Mouse (Mus musculus) brain, embryonic 14.5 days (tissue): ENCODE measurements around the gene 1700011L22Rik. TPM values are rescaled to one million over a fixed set of nuclear protein-coding genes. Genes with fewer than 3 reads are reported as not detected.
A peak's percentile ranks its signal among the peaks of the same experiment; 100 is the strongest.

ENCODE experiments used
- DNase-seq: peaks from one replicate; pipeline ENCODE4 v3.0.0-alpha.2; 2011; ENCODE audit warnings: low read depth
- CTCF ChIP-seq: fragments of 200-500 bp; IDR thresholded peaks from 2 replicates; pipeline ENCODE4 v1.5.1; 2012; ENCODE audit warnings: inconsistent platforms, mild to moderate bottlenecking, moderate library complexity, borderline replicate concordance; ENCODE audit not compliant: insufficient read depth, insufficient read length; ENCODE audit errors: extremely low read depth
- POLR2A ChIP-seq: fragments of 200-500 bp; IDR thresholded peaks from 2 replicates; pipeline ENCODE4 v1.6.1; 2012; ENCODE audit warnings: mild to moderate bottlenecking, inconsistent platforms, borderline replicate concordance; ENCODE audit not compliant: poor library complexity, insufficient read depth, insufficient read length, severe bottlenecking; ENCODE audit errors: extremely low read depth
- polyA plus RNA-seq: library from polyadenylated mRNA; depleted of rRNA; stranded (reverse); fragments of >200 nt; gene quantifications from 2 replicates; pipeline ENCODE4 v1.2.3, GENCODE M21; 2012

The 1700011L22Rik gene
- polyA plus RNA-seq, 1 experiment = not detected

DNA sequence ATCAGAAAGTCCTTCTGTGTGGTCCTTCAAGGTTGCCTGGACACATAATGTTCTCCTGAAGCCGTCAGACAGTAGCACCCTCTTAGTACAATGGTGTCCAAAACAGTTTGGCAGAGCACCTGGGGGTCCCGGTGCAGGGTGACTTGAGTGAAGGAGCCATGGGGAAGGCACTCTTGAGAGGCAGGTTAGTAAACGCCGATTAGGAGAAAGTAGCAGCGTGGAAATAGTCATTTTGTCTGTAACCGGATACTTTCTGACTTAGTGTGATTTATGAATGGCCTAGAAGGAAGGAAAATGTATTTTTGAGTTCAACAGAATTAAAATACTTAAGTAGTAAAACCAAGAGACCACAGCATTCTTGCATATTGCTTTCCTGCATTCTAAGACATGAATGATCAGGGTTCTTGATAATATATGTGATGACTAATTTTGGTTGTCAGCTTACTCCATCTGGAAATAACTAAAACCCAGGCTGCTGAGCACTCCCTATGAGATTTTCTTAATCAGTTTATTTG lies 33.1 kb upstream of the 1700011L22Rik start:
- no peak for DNase-seq
- TF ChIP-seq CTCF (no peak), POLR2A (no peak)

DNA sequence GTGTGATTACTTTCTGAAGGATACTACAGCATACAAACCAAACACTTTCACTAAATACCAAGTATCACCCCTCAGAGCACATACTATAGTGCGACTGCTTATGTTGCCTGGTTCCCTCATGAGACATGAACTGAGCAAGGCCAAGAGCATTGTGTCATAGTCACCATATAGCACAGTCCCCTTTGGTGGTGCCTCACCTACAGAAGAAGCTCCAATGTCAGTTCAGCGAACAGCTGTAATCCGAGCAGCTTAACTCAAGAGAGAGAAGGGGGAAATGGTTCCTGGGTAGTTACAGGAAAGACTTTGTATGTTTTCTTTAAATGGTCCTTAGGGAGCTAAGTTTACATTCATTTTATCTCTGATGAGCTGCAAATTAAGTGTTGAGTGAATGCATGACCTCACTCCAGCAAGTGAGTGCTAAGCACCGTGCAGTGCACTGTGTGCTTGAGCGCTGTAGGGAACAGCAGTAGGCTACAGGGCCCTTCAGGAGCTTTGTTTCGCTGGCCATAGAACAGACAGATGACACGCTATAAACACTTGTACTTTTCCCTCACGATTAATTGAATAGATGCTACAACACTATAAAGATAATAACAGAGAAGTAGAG lies 29.0 kb upstream of the 1700011L22Rik start:
- no peak for DNase-seq
- TF ChIP-seq CTCF (no peak), POLR2A (no peak)

DNA sequence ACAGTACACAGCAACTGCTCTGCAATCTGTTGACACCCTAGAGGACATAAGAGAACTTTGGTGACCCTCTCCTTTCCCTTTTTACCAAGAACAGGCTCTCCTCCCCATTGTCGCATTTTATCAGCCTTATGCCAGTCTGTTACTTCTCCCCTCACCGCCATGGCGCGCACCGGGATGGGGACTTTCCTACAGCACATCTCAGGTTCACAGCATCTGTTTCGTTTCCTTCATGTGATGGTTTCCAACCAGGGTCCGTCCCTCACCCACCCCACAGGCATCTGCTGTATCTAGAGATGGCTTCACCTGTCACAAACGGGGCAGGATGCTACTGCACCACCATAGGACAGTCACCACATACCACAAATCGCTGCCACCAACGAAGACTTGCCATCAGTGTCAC lies 26.6 kb upstream of the 1700011L22Rik start:
- no peak for TF ChIP-seq CTCF
- no peak for DNase-seq

DNA sequence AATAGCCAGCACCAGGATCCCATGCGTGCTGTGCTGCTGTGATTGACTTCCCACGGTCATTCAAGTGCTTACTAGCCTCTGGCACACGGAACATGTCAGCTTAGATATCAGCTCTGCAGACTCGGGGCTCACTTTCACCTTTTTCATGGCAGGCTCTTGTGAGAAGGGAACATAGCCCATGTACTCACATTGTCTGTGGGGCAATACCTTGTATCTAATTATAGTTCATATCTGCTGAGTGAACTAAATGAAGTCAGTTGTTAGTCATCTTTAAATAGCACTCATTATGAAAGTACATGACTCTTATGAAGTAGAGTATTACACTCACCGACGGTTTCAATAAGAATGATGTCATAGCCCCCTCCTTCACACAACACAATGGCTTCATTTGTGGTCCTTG lies 25.4 kb upstream of the 1700011L22Rik start:
- TF ChIP-seq CTCF (no peak), POLR2A (no peak)
- DNase-seq = no peak

- no peak for DNase-seq
- no peak for TF ChIP-seq CTCF
- TF ChIP-seq POLR2A = no peak
These were observed 24.3 kb upstream of the 1700011L22Rik start for GRCm38 (mm10) chr8:79272676-79273075.

GRCm38 (mm10) chr8:79268921-79269320 lies 20.6 kb upstream of the 1700011L22Rik start:
- TF ChIP-seq CTCF (no peak), POLR2A (no peak)
- DNase-seq = no peak

- DNase-seq = no peak
- no peak for TF ChIP-seq CTCF
- no peak for TF ChIP-seq POLR2A
These were observed 13.6 kb upstream of the 1700011L22Rik start for GRCm38 (mm10) chr8:79261920-79262319.

- no peak for TF ChIP-seq CTCF
- no peak for TF ChIP-seq POLR2A
- peak; percentile 36 for DNase-seq
These were observed 7.8 kb upstream of the 1700011L22Rik start for GRCm38 (mm10) chr8:79256076-79256705.

GRCm38 (mm10) chr8:79253742-79254141 lies 5.4 kb upstream of the 1700011L22Rik start:
- DNase-seq = peak; percentile 58
- TF ChIP-seq POLR2A (no peak), CTCF (no peak)

DNA sequence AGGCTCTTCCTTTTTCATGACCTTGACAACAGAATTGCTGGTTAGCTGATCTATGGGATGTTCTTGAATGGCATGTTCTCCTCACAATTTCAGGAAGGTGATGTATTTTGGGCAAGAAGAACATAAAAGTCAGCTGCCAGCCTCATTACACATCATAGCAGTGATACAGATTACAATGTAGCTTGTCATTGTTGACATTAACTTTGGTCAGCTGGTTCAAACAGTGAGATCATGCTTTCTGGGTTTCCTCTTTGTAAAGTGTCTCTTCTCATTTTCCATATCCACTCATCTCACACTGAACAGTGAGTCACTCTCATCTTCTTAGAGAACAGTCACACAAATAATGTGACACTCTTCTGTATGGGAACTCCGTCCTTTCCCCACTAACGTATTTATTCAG lies 4.9 kb downstream of the 1700011L22Rik start:
- no peak for TF ChIP-seq POLR2A
- TF ChIP-seq CTCF = no peak
- no peak for DNase-seq

GRCm38 (mm10) chr8:79239996-79240395 lies 8.4 kb downstream of the 1700011L22Rik start:
- TF ChIP-seq POLR2A (no peak), CTCF (no peak)
- peak; percentile 13 for DNase-seq

DNA sequence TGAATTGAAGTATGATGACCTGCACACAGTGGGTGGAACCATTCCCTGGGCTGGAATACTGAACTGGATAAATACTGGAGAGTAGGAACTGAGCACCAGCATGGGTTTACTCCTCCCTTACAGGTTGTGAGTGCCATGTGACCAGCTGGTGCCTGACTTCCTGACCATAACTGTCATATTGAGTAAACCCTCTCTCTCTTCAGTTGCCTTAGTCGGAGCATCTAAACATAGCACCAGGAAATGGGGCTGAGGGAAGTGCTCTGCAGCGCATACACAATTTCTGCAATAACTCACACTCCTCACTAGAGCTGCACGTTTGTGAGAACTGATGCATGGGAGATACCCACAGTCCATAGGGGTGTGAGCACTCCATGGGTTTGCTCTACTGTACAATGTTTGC lies 9.1 kb downstream of the 1700011L22Rik start:
- DNase-seq = no peak
- TF ChIP-seq CTCF = no peak
- no peak for TF ChIP-seq POLR2A
